10 mouse cellular contexts compared by ENCODE assay signal in genomic region chr9:83804341-83804740, GRCm38 (mm10). TPM values are rescaled to one million over a fixed set of nuclear protein-coding genes. Genes with fewer than 3 reads are reported as not detected.
DNase-seq lines count a peak whose midpoint lies in the region; ATAC-seq and TF ChIP-seq lines count a peak whose summit lies in the region.
"Had no signal": no experiment of that assay in that cellular context is flagged by ENCODE, and none has a peak within 500 bp of the region (broad histone marks: within the 10 kb centered on the region; RNA-seq: fewer than 3 reads in every experiment).

No protein-coding gene starts in this region.

- H3K4me1 ChIP-seq in forebrain, postnatal 0 days (ENCODE audit: insufficient read depth), result peaks cover 4% of the 10 kb centered on the region; the same call in 1 of the 2 replicates
- peaks cover 38% of the 10 kb centered on the region for H3K4me1 ChIP-seq in midbrain, embryonic 10.5 days

- WGBS in forebrain, postnatal 0 days, result 64% methylated on average over 13 of the region's 13 CpGs
- WGBS in midbrain, embryonic 10.5 days, result 66% methylated on average over 13 of the region's 13 CpGs

- DNase-seq in frontal cortex, postnatal 25 days (ENCODE audit: low spot score in 2 of 2), result no peak
- peak; percentile 9 for DNase-seq in R1 (ENCODE audit: low read depth, low spot score)
- no peak for DNase-seq in forebrain, postnatal 0 days
- no peak for DNase-seq in midbrain, embryonic 10.5 days (ENCODE audit: low spot score)
- no peak for DNase-seq in urinary bladder, postnatal 36 days (ENCODE audit: low spot score in 2 of 2)
- DNase-seq in adrenal gland, postnatal 36 days, result no peak
- DNase-seq in urinary bladder, postnatal 25 days (ENCODE audit: low spot score), result no peak
- DNase-seq: liver, embryonic 13.5 days had no signal

- 0 out of 2 replicates have a peak, but pooled peaks have one; percentile 2 for ATAC-seq in frontal cortex, adult (ENCODE audit: low TSS enrichment)
- no peak for ATAC-seq in forebrain, postnatal 0 days
- ATAC-seq: intestine, postnatal 0 days had no signal

- no peaks in the 10 kb centered on the region for H3K36me3 ChIP-seq in forebrain, postnatal 0 days (ENCODE audit: insufficient read depth)
- peaks cover 6% of the 10 kb centered on the region; the same call in 1 of the 2 replicates for H3K36me3 ChIP-seq in midbrain, embryonic 10.5 days
- H3K36me3 ChIP-seq: liver, embryonic 13.5 days had no signal

- no peak overlapping the region for H3K27ac ChIP-seq in forebrain, postnatal 0 days (ENCODE audit: low read depth, low read length)
- no peak overlapping the region for H3K27ac ChIP-seq in midbrain, embryonic 10.5 days (replicated peaks)
- H3K27ac ChIP-seq: liver, embryonic 13.5 days had no signal

- H3K4me3 ChIP-seq in forebrain, postnatal 0 days (ENCODE audit: low read depth, low read length), result peak overlapping the region; percentile 88
- peak overlapping the region; percentile 70 for H3K4me3 ChIP-seq in midbrain, embryonic 10.5 days
- H3K4me3 ChIP-seq: liver, embryonic 13.5 days had no signal

- peak overlapping the region; percentile 19; the same call in 1 of the 2 replicates for H3K9ac ChIP-seq in forebrain, postnatal 0 days
- H3K9ac ChIP-seq: liver, embryonic 13.5 days had no signal

- H3K27me3 ChIP-seq in forebrain, postnatal 0 days (ENCODE audit: insufficient read depth, low read length), result no peaks in the 10 kb centered on the region
- peaks cover 18% of the 10 kb centered on the region; the same call in 1 of the 2 replicates for H3K27me3 ChIP-seq in midbrain, embryonic 10.5 days (ENCODE audit: low read depth, poor library complexity, severe bottlenecking)

- no peaks in the 10 kb centered on the region for H3K9me3 ChIP-seq in forebrain, postnatal 0 days (ENCODE audit: low read length)
- H3K9me3 ChIP-seq in midbrain, embryonic 10.5 days (replicated peaks), result no peaks in the 10 kb centered on the region
- H3K9me3 ChIP-seq: liver, embryonic 13.5 days had no signal

- H3K4me2 ChIP-seq in forebrain, postnatal 0 days (ENCODE audit: low read depth), result peak overlapping the region; percentile 72
- H3K4me2 ChIP-seq: liver, embryonic 13.5 days had no signal

- TF ChIP-seq CTCF in forebrain, postnatal 0 days (IDR thresholded peaks at IDR 0.05; ENCODE audit: low read depth), result no peak

RNA-seq across cellular contexts. Expression of gene Elovl4, which starts 1.7 kb away (rescaled TPM):
- 57.8 and 75.6 TPM in 2 replicates for total RNA-seq in forebrain, postnatal 0 days (2014; rRNA removed)
- 112 and 123 TPM in 2 replicates for polyA plus RNA-seq in forebrain, postnatal 0 days (2015; fragmentation: Nextera tagmentation; extraction: Ambion mirVana)
- polyA plus RNA-seq in midbrain, embryonic 10.5 days (2016; fragmentation: Nextera tagmentation; extraction: Ambion mirVana), result 34.5 and 35.8 TPM in 2 replicates
- 1 to 10 TPM in 1 of 2 experiments, under 1 TPM in 1; 0.50 to 1.0 TPM for total RNA-seq in adrenal gland, postnatal 36 days (2021)

RNA-seq across cellular contexts. Expression of gene Ttk, which starts 30.1 kb away (rescaled TPM):
- 3.2 and 3.5 TPM in 2 replicates for total RNA-seq in forebrain, postnatal 0 days (2014; rRNA removed)
- polyA plus RNA-seq in forebrain, postnatal 0 days (2015; fragmentation: Nextera tagmentation; extraction: Ambion mirVana), result 2.8 TPM in 2 replicates
- 46.1 and 51.4 TPM in 2 replicates for polyA plus RNA-seq in midbrain, embryonic 10.5 days (2016; fragmentation: Nextera tagmentation; extraction: Ambion mirVana)
- total RNA-seq in adrenal gland, postnatal 36 days (2021), result 1 to 10 TPM; 1.9 to 3.3 TPM

Comparison
In these comparisons a context has a peak if more than half of its experiments do, and no peak if none do; other contexts are left out.
1. RNA of gene Elovl4, which starts 1.7 kb away (total RNA-seq): 57.8 to 75.6 TPM in forebrain, postnatal 0 days; 0.50 to 1.0 TPM in adrenal gland, postnatal 36 days; every median in the first group is over 10 times any median in the second.